Mouse (Mus musculus): Measurements from ENCODE around the gene Wdr37. TPM values are rescaled to one million over a fixed set of nuclear protein-coding genes. Genes with fewer than 3 reads are reported as not detected.

The Wdr37 gene
- polyA plus RNA-seq, 2 experiments, result 4.1 to 7.2 TPM

DNA sequence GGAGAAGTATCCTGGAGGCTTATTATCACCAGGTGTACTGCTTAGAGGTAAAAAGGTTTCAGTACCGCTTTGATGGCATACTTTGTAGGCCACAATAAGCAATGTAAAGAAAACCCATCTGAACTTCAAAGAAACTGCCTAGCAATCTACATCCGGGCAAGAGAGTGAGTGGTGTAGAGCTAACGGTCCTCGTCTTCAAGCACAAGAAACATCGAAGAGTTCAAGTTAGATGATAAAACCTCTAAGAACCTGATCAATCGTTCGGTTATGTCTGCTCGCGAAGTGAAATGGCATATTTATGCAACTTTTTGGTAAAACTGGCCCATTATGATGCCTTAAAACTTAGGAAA is 1.6 kb downstream of the Wdr37 start:
- DNase-seq (ENCODE audit: low read depth in 3 of 3, low spot score in 3 of 3) (no peak), ATAC-seq (ENCODE audit: insufficient read depth) (no peak)
- H3K27ac ChIP-seq, result peak overlapping the region; percentile 95
- TF ChIP-seq CTCF (IDR thresholded peaks at IDR 0.05; ENCODE audit: low read depth), result no peak
- no peak for TF ChIP-seq EP300 (IDR thresholded peaks at IDR 0.05; ENCODE audit: low read depth)
- peaks cover 7 to 8% of the 10 kb centered on the region in 2 experiments for H3K4me1 ChIP-seq (replicated peaks; ENCODE audit: control insufficient read depth in 2 of 2, insufficient read depth in 2 of 2, low read length in 1 of 2)
- H3K9ac ChIP-seq (replicated peaks), result peak overlapping the region; percentile 93
- H3K9me3 ChIP-seq (ENCODE audit: control insufficient read depth, low read length), result no peaks in the 10 kb centered on the region
- H3K4me3 ChIP-seq (ENCODE audit: insufficient read depth in 1 of 2, low read depth in 2 of 2, low read length in 2 of 2), result peak overlapping the region; percentile 89 to 98
- 2% methylated on average over 9 of the region's 9 CpGs for WGBS (ENCODE audit: insufficient replicate concordance)
- H3K36me3 ChIP-seq (replicated peaks; ENCODE audit: control insufficient read depth, insufficient read depth, low read depth), result no peaks in the 10 kb centered on the region
- H3K27me3 ChIP-seq (ENCODE audit: control insufficient read depth, insufficient read depth, low read length), result no peaks in the 10 kb centered on the region
- H3K4me2 ChIP-seq (ENCODE audit: low read depth), result peak overlapping the region; percentile 71

DNA sequence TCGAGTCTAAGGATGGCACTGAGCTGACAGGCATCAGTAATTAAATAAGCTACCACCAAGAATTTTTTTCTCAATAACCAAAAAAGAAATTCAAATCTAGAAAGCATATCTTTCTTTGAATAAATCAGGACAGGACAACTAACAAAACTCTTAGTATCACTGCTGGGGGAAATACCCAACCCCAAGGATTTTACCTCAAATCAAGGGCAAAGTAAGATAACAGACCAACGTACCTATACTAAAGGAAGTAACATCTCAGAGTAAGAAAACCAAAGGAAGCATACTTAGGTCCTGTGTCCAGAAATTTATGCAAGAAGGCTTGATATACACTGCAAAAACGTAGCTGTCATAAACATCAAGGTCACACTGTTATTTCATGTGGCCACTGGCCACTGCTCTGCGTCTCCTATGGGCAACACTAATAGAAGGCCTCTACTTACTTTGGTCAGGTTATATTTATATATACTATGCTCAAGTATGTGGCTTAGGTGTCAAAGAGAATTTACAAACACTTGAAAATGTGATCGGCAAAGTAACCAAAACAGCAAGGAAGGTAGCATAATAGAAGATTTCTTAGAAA is 2.0 kb downstream of the Wdr37 start:
- H3K27ac ChIP-seq, result no peak overlapping the region
- no peaks in the 10 kb centered on the region for H3K9me3 ChIP-seq (ENCODE audit: control insufficient read depth, low read length)
- no peaks in the 10 kb centered on the region for H3K27me3 ChIP-seq (ENCODE audit: control insufficient read depth, insufficient read depth, low read length)
- 49% methylated on average over 5 of the region's 5 CpGs for WGBS (ENCODE audit: insufficient replicate concordance)
- H3K4me2 ChIP-seq (ENCODE audit: low read depth), result peak overlapping the region; percentile 71
- peak overlapping the region; percentile 93 for H3K9ac ChIP-seq (replicated peaks)
- H3K4me1 ChIP-seq (replicated peaks; ENCODE audit: control insufficient read depth in 2 of 2, insufficient read depth in 2 of 2, low read length in 1 of 2), result peaks cover 7 to 8% of the 10 kb centered on the region in 2 experiments
- H3K36me3 ChIP-seq (replicated peaks; ENCODE audit: control insufficient read depth, insufficient read depth, low read depth), result no peaks in the 10 kb centered on the region
- ATAC-seq (ENCODE audit: insufficient read depth) (no peak), DNase-seq (ENCODE audit: low read depth in 3 of 3, low spot score in 3 of 3) (no peak)
- peak overlapping the region; percentile 89 to 98; a peak in 3 of 4 replicates for H3K4me3 ChIP-seq (ENCODE audit: insufficient read depth in 1 of 2, low read depth in 2 of 2, low read length in 2 of 2)
- TF ChIP-seq EP300 (IDR thresholded peaks at IDR 0.05; ENCODE audit: low read depth), result no peak
- TF ChIP-seq CTCF (IDR thresholded peaks at IDR 0.05; ENCODE audit: low read depth), result no peak

DNA sequence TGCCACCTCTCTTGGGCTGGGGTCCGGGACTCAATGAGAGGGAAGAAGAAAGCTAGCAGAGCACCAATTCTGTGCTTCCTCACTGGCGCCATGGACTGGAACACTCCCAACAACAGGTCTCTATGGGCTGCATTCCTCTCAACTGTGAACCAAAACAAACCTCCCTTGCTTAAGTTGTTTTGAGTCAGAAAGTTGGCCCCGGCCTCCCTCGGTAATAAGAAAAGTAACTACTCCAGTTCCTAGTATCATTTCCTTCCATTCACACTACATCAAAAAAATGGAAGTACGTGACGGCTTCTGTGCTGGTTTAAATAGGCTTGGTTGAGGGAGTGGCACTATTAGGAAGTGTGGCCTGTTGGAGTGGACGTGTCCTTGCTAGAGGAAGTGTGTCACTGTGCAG is 5.1 kb downstream of the Wdr37 start:
- Histone ChIP-seq H3K4me2 (ENCODE audit: low read depth) (no peak overlapping the region), H3K36me3 (replicated peaks; ENCODE audit: control insufficient read depth, insufficient read depth, low read depth) (no peaks in the 10 kb centered on the region), H3K4me3 (ENCODE audit: insufficient read depth in 1 of 2, low read depth in 2 of 2, low read length in 2 of 2) (no peak overlapping the region), H3K27ac (no peak overlapping the region), H3K9ac (replicated peaks) (no peak overlapping the region), H3K27me3 (ENCODE audit: control insufficient read depth, insufficient read depth, low read length) (no peaks in the 10 kb centered on the region), H3K9me3 (ENCODE audit: control insufficient read depth, low read length) (no peaks in the 10 kb centered on the region), H3K4me1 (replicated peaks; ENCODE audit: control insufficient read depth in 2 of 2, insufficient read depth in 2 of 2, low read length in 1 of 2) (peaks cover 5% of the 10 kb centered on the region in 2 experiments)
- ATAC-seq (ENCODE audit: insufficient read depth) (no peak), DNase-seq (ENCODE audit: low read depth in 3 of 3, low spot score in 3 of 3) (no peak)
- WGBS (ENCODE audit: insufficient replicate concordance), result 73% methylated on average over 7 of the region's 7 CpGs
- TF ChIP-seq EP300 (IDR thresholded peaks at IDR 0.05; ENCODE audit: low read depth) (no peak), CTCF (IDR thresholded peaks at IDR 0.05; ENCODE audit: low read depth) (no peak)

DNA sequence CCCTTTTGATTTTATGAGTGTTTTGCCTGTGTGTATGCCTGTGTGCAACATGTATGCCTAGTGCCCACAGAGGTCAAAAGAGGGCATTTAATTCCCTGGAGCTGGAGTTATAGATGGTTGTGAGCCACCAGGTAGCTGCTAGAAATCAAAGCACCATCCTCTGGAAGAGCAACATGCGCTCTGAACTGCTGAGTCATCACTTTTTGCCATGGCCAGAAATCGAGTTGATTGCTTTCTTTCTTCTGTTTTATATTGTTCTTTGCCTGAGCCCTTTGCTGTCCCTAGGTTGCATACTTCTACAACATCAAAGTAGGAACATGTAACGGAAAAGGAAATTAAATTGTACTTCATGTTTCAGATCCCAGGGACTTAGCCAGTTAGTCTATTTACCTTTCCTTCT is 6.7 kb downstream of the Wdr37 start:
- Histone ChIP-seq H3K4me2 (ENCODE audit: low read depth) (no peak overlapping the region), H3K4me1 (replicated peaks; ENCODE audit: control insufficient read depth in 2 of 2, insufficient read depth in 2 of 2, low read length in 1 of 2) (peaks cover 2 to 5% of the 10 kb centered on the region in 2 experiments), H3K27ac (no peak overlapping the region), H3K4me3 (ENCODE audit: insufficient read depth in 1 of 2, low read depth in 2 of 2, low read length in 2 of 2) (no peak overlapping the region), H3K9me3 (ENCODE audit: control insufficient read depth, low read length) (no peaks in the 10 kb centered on the region), H3K36me3 (replicated peaks; ENCODE audit: control insufficient read depth, insufficient read depth, low read depth) (peaks cover 5% of the 10 kb centered on the region), H3K9ac (replicated peaks) (no peak overlapping the region), H3K27me3 (ENCODE audit: control insufficient read depth, insufficient read depth, low read length) (no peaks in the 10 kb centered on the region)
- ATAC-seq (ENCODE audit: insufficient read depth), result no peak
- no peak for TF ChIP-seq EP300 (IDR thresholded peaks at IDR 0.05; ENCODE audit: low read depth)
- 71% methylated on average over 3 of the region's 3 CpGs for WGBS (ENCODE audit: insufficient replicate concordance)
- no peak for DNase-seq (ENCODE audit: low read depth in 3 of 3, low spot score in 3 of 3)

DNA sequence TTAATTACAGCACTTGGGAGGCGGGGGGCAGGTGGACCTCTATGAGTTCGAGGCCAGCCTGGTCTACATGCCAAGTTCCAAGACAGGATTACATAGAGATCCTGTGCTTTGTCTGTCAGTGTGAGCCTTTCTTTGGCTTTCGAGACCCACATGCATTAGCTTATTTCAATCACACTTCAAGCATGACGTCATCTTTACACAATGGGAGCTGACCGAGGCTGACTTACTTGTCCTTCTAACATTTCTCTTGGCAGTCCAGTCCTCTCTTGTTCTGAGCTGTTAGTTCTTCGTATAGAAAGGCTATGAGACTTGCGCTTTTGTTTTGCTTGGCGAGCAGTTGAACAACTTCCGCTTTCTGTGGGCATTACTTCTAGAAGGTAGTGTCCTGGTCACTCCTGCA is 10.8 kb downstream of the Wdr37 start:
- TF ChIP-seq EP300 (IDR thresholded peaks at IDR 0.05; ENCODE audit: low read depth) (no peak), CTCF (IDR thresholded peaks at IDR 0.05; ENCODE audit: low read depth) (no peak)
- Histone ChIP-seq H3K36me3 (replicated peaks; ENCODE audit: control insufficient read depth, insufficient read depth, low read depth) (peaks cover 11% of the 10 kb centered on the region), H3K27ac (no peak overlapping the region), H3K9ac (replicated peaks) (no peak overlapping the region), H3K4me2 (ENCODE audit: low read depth) (no peak overlapping the region), H3K27me3 (ENCODE audit: control insufficient read depth, insufficient read depth, low read length) (no peaks in the 10 kb centered on the region), H3K4me3 (ENCODE audit: insufficient read depth in 1 of 2, low read depth in 2 of 2, low read length in 2 of 2) (no peak overlapping the region), H3K4me1 (replicated peaks; ENCODE audit: control insufficient read depth in 2 of 2, insufficient read depth in 2 of 2, low read length in 1 of 2) (no peaks in the 10 kb centered on the region), H3K9me3 (ENCODE audit: control insufficient read depth, low read length) (no peaks in the 10 kb centered on the region)
- no peak for ATAC-seq (ENCODE audit: insufficient read depth)
- WGBS (ENCODE audit: insufficient replicate concordance), result 81% methylated on average over 9 of the region's 9 CpGs
- no peak for DNase-seq (ENCODE audit: low read depth in 3 of 3, low spot score in 3 of 3)

All from liver, embryonic 14.5 days (tissue).